Mouse (Mus musculus) gastrocnemius, adult 18-20 months (tissue): ENCODE results near the gene Slc22a3. TPM values are rescaled to one million over a fixed set of nuclear protein-coding genes. Genes with fewer than 3 reads are reported as not detected.

Experiments used
- DNase-seq: peaks from one replicate; pipeline ENCODE4 v3.0.0; 2021; ENCODE audit warnings: low spot score
- total RNA-seq, 2 experiments: library from RNA; stranded (reverse); gene quantifications; 2 replicates each; pipeline ENCODE4 v1.2.3; 2021

Gene Slc22a3
- total RNA-seq, 2 experiments from 2014 or later, result 1.1 to 1.3 TPM

DNA sequence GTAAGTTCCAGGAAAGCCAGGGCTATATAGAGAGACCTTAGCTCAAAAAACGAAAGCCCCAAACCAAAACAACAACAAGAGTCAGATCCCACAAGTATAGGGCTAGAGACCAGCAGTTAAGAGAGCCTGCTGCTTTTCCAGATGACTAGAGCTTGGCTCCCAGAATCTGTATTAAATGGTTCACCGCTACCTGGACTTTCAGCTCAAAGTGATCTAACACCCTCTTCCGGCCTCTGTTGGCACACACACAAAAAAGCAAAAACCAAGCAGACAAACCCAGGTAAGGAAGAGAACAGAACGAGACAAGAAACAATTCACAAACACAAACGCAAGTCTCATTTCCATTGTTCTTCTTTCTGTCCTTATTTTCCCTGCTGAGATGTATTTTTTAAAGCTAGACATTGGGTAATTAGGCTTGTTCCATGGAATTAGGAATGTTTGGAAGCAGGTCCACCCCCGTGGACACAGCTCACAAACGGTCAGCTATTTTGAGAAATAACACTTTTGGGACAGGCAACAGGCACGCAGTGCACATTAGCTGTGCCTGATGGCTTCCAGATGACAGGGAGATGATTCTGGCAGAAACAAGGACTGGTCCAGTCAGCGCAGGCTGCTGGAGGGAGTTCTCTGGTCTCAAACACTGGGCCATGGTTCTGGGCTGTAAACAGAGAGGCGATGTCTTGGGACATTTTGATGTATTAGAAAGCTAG is 95.2 kb downstream of the Slc22a3 start:
- DNase-seq, result peak; percentile 72

DNA sequence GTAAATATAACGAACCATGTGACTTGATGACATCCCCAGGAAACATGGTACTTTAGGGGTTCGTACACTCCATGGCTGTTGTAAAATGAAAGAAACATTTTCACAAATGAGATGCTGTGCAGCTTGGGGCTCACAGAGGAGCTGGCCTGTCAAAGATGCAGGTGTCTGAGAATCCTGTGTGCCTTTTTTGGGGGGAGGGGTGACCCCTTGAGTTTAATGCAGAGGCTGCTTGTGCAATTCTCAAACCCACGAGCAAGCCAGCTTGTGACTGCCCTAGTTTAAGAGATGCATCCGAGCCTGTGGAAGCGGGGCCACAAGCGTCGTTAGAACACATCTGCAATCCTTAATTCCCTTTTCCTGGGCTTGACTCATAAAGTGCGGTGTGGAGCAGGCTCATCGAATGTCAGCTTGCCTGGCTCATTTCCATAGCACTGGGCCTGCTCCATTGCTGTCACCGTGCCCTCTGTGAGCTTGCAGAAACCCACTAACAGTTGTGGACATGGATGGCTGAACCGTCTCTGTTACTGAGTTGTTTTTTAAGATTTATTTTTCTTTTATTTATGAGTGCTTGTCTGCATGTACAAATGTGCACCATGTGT is 98.1 kb downstream of the Slc22a3 start:
- peak; percentile 64 for DNase-seq

DNA sequence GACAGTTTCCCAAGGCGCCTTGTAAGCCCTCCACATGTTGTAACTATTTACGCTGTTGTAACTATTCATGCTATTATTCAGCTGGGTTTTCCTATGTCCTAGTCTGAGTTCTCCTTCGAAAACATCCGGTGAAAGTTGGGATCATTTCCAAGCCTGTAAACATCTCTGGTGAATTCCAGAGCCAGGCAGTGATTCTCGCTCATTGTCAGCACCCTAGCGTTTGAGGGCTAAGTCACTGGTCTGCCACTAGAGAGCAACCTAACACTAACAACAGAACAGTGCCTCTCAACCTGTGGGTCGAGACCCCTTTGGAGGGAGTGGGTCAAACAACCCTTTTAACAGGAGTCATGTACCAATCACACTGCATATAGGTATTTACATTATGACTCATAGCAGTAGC is 104.1 kb downstream of the Slc22a3 start:
- peak; percentile 33 for DNase-seq

DNA sequence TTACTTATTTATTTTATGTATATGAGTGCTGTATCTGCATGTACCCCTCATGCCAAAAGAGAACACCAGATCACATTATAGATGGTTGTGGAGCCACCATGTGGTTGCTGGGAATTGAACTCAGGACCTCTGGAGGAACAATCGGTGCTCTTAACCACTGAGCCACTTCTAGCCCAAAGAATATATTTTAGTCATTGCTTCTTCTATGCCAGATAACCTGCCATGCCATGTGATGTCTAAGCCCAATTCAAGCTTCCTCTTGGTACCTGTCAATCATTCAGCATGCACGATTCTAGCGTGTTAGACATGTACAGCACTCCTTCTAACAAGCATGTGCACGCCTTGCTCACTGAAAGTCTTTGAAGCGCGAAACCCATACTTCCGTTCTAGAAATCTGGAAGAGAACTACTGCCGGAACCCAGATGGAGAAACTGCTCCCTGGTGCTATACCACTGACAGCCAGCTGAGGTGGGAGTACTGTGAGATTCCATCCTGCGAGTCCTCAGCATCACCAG is 111.3 kb downstream of the Slc22a3 start:
- DNase-seq, result no peak

DNA sequence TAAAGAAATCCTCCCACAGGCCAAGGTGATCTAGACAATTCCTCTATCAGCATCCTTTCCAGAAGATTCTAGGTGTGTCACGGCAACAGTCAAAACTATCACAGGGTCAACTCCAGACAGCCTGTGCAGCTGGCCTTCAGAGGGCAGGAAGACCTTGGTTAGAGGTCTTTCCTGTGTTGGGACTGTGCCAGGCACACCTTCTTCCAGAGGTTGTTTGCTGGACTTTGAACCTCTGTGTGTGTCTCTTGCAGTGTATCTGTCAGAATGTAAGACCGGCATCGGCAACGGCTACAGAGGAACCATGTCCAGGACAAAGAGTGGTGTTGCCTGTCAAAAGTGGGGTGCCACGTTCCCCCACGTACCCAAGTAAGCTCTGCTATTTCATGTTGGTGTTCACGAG is 119.3 kb downstream of the Slc22a3 start:
- no peak for DNase-seq

DNA sequence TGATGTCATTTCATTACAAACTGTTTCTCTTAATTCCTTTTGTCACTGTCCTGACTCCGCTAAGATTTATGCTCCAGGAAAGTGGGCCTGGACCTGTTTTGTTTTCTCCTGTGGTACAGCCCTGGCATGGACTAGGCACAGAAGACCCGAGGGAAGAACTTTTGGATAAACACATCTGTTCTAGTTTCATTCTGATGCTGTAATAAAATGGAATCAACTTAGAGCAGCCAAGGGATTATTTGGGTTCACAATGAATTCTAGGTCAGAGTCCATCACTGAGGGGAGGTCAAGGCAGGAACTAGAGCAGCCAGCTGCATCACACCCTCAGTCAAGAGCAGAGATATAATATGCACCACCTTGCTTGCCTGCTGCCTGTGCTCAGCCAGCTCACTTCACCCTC is 119.7 kb downstream of the Slc22a3 start:
- DNase-seq, result no peak

DNA sequence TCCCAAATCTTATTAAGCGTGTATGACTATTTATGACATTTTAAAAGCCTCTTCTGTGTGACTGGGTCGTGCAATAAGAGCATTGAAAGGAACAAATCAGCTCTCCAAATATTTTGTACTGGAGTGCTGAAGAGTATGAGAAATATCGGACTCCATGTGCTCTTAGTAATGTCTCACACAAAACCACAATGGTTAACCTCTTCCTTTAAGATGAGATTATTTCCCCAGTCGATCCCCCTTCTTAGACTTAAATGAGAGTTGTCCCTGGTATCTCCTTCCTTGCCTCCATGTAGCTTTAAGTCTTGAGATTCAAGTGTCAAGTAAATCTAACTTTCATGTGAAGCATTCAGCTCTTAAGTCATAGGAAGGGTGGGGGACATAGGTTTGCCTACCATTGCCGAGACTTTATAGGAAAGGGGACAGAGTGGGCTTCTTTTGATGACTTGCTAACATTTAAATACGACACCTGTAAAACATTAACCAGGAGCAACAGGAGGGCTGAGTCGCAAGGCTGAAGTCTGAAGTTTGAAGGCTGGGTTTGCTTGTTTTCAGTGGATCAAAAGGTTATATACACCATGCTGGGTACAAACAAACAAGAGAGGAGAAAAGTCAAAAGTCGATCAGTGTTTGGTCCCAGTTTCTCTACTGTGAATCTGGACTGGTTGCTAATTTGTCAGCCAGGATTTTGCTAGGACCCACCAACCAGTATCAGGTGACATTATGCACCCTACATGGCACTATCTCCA is 122.3 kb downstream of the Slc22a3 start:
- DNase-seq, result no peak

DNA sequence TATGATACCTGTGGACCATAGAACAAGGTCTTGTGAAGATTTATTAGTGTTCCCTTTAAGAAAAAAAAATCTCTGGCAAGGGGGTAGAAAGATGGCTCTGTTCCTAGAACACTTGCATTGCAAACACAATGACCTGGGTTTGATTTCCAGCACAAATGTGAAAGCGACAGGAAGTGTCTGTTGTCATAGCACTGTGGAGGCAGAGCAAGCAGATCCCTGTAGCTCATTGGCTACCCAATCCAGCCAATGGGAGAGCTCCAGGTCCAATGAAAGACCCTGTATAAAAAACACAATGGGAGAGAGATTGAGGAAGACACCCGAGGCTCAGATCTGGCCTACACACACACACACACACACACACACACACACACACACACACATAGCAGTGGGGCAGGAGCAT is 125.0 kb downstream of the Slc22a3 start:
- DNase-seq, result no peak

DNA sequence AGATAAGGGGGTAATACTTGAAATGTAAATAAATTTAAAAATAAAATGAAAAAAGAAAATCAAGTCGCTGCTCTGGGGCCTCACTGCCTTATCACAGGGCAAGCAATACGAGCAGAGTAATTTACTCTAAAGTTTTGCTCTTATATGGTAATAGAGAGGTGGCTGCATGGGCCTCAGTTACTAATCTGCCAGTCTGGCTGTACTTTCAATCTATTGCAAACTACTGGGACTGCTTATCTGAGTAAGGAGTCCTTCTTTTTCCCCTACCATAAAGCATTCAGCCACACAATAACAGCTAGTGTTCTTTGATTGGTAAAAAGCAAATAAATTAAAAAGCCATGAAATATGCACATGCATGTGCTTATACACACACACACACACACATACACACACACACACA is 125.9 kb downstream of the Slc22a3 start:
- no peak for DNase-seq

DNA sequence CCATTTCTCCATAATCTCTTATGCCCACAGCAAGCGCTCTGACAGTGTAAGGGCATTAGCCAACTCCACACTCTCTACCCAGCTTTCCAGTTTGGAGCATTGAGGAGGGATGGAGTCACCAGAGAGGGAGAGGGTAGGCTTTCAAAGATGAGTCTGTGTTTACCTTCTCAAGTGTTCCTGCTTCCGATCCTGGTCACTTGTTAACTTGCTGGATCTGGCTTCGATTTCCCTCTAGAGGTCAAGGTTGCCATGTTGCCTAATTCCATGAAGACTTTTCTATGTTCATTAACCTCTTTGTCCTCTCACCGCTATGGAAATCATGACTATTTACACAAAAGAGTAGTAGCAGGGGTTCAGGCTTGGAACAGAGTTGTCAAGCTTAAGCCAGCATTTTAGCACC is 127.2 kb downstream of the Slc22a3 start:
- no peak for DNase-seq

DNA sequence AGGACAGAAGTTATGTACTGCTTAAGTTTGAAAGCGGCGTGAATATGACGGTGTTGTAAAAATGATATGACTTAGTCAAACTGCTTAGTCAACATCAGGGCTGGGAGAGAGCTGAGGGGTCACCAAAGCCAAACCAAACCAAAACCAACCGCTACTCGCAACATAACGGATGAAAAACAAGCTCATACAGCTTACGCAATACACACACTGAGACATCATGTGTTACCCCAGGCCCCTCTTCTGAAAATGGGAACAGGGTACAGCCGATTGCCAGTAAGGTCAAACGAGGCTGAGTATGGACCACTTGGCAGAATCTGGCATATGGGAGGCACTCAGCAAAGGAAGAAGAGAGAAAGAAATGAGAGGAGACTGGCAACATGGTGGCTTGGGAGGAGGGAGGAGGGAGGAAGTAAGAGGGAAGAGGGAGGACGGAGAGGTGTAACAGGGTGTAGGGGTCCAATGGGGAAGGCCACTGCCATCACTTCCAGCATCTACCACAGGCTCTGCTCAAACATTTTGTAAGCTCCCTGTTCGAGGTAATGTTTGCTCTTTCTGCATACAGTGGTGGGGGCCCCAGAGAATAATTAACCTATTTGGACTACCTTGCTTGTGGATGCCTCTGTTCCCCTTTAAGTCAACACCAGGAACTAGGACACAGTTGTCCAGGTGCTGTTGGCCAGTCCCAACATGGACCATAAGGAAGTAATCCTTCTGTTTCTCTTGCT is 129.4 kb downstream of the Slc22a3 start, which contains the start of gene Plg:
Gene Plg, plus strand, starts transcription at position 628 of the 725 bp plus-strand sequence.
- DNase-seq, result no peak

DNA sequence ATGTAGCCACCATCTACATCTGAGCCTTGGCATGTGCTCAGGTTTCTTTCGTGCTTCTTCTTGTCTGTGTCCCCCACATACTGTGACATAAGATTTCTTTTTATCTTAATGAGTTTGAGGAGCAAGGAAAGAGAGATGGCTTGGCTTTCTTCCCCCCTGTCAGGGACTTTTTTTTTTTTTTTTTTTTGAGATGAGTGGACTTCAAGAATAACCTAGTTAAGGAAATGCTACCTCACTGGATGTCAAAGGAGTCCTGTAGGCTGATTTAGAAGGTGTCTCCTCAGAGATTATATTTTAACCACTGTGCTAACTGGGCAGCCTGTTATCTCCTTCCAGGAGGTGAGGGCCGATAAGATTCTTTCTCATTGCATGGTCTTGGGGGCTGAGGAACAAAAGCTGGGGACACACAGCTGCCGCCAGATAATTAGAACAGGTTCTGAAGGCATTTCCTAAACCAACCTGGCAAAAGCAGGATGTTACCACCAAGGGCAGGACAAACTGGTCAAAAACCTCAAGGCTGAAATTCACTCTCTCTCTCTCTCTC is 133.8 kb downstream of the Slc22a3 start:
- DNase-seq, result no peak

DNA sequence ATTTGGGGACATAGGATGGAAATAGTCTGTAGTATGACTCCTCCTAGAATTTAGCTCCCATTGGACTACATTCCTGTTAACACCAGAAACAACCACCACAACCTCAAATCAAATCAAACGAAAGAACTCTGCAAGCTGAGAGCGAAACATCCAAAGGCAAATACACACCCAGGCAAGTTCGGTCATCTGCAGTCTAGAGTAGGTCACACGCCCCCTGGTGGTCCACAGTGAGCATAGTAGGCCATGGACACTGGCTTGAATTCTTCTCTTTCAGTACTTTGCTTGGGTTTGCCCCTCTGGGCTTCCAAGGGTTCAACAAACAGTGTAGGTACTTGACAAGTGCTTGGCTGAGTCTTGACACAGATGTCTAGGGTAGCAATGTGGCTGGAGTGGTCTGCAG is 135.5 kb downstream of the Slc22a3 start:
- DNase-seq, result peak; percentile 64

DNA sequence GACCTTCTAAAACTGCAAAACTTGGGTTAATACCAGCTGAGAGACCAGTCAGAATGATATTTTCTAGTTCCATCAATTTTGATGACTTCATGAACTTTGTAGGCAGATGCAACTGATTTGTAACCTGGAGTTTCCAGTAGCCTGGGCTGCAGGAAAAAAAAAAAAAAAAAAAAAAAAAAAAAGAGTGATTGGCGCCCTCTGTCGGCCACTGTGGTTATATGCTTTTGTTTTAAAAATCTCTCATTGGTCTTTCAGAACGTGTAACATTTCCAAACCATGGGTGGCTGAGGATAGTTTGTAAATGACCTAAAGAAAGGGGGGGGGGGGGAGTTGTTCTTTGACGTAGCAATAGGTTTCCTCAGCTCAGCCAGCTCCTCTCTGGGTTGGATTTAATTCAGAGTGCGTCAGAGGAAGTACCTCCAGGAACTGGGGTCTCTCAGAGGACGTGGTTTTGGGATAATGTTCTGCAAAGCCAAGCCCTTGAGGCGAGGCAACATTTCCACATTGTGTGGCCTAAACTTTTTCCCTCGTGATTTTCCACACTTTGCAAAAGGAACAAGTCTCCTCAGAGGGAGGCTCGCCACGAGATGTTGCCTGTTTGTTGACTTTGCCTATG is 136.1 kb downstream of the Slc22a3 start:
- DNase-seq, result peak; percentile 16

DNA sequence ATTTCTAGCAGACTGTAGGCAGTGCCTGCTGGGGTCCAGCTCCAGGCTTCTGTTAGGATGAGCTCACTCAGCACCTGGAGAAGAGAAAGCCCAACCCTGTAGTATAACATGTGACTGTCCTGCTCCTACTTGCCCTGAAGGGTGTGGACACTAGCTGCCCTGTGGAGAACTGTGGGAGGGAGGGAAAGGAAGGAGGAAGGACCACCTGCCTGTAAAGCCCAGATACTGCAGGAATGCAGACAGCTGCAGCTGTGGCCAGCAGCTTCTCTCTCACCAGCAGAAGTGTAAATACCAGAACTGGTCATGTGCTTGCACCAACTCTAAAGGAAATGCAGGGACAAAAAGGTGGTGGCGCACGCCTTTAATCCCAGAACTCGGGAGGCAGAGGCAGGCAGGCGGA is 137.2 kb downstream of the Slc22a3 start:
- DNase-seq, result no peak

DNA sequence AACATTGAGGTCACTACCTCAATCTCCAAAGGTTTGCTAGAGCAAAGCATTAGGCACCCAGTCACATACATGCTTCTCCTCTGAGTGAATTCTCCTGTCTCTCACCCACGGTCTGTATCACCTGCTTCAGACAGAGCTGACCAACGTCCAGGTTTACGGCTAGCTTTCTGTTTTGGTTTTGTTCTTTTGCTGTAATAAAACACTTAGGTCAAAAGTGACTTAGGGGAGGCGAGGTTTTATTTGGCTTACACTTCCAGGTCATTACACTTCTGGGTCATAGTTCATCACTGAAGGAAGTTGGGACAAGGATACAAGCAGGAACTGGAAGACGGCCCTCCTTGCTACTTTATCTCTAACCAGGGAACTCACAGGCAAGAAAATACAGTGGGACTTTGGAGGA is 138.1 kb downstream of the Slc22a3 start:
- DNase-seq, result no peak

Other genes with a start within 250 kb of the Slc22a3 start
- 10 to 100 TPM; 31.5 to 39.0 TPM for gene Map3k4, start 188.9 kb downstream of the Slc22a3 start, total RNA-seq
- gene Plg, start 129.1 kb downstream of the Slc22a3 start, total RNA-seq, result under 1 TPM in 1 of 2 experiments, not detected in 1; 0.52 TPM
- gene Slc22a2, start 76.4 kb upstream of the Slc22a3 start, total RNA-seq, result not detected
- under 1 TPM in 1 of 2 experiments, not detected in 1; 0.62 TPM for gene Slc22a1, start 168.1 kb upstream of the Slc22a3 start, total RNA-seq